Mouse (Mus musculus): Measurements from ENCODE around the gene Cdh22. TPM values are rescaled to one million over a fixed set of nuclear protein-coding genes. Genes with fewer than 3 reads are reported as not detected.

The Cdh22 gene
- polyA plus RNA-seq, 1 experiment from 2014 or later: 1.0 TPM

GRCm38 (mm10) chr2:165191483-165191882 is 43.2 kb downstream of the Cdh22 start:
- Histone ChIP-seq H3K27ac (ENCODE audit: low read length) (no peak overlapping the region), H3K4me3 (ENCODE audit: low read depth, low read length) (no peak overlapping the region), H3K4me2 (replicated peaks; ENCODE audit: low read depth, low read length) (no peak overlapping the region), H3K9me3 (ENCODE audit: low read length) (no peaks in the 10 kb centered on the region), H3K9ac (replicated peaks; ENCODE audit: low read depth) (no peak overlapping the region), H3K4me1 (ENCODE audit: insufficient read depth, low read depth, low read length) (no peaks in the 10 kb centered on the region), H3K27me3 (replicated peaks; ENCODE audit: insufficient read depth, low read length) (peaks cover 3% of the 10 kb centered on the region; the same call in 1 of the 2 replicates), H3K36me3 (ENCODE audit: insufficient read depth, low read length) (no peaks in the 10 kb centered on the region)
- DNase-seq (ENCODE audit: low spot score) (no peak), ATAC-seq (no peak)
- no peak for TF ChIP-seq CTCF (IDR thresholded peaks at IDR 0.05)
- TF ChIP-seq EP300 (IDR thresholded peaks at IDR 0.05): no peak
- 60% methylated on average over 7 of the region's 7 CpGs for WGBS

- no peak overlapping the region for H3K27ac ChIP-seq (ENCODE audit: low read length)
Observed at GRCm38 (mm10) chr2:165189546-165189945, 45.1 kb downstream of the Cdh22 start.

GRCm38 (mm10) chr2:165187648-165188380 is 46.8 kb downstream of the Cdh22 start:
- Histone ChIP-seq H3K9me3 (ENCODE audit: low read length) (no peaks in the 10 kb centered on the region), H3K4me2 (replicated peaks; ENCODE audit: low read depth, low read length) (no peak overlapping the region), H3K27ac (ENCODE audit: low read length) (no peak overlapping the region), H3K4me3 (ENCODE audit: low read depth, low read length) (no peak overlapping the region), H3K4me1 (ENCODE audit: insufficient read depth, low read depth, low read length) (no peaks in the 10 kb centered on the region), H3K36me3 (ENCODE audit: insufficient read depth, low read length) (no peaks in the 10 kb centered on the region), H3K9ac (replicated peaks; ENCODE audit: low read depth) (no peak overlapping the region), H3K27me3 (replicated peaks; ENCODE audit: insufficient read depth, low read length) (no peaks in the 10 kb centered on the region)
- ATAC-seq (no peak), DNase-seq (ENCODE audit: low spot score) (no peak)
- TF ChIP-seq CTCF (IDR thresholded peaks at IDR 0.05) (no peak), EP300 (IDR thresholded peaks at IDR 0.05) (no peak)
- 68% methylated on average over 9 of the region's 9 CpGs for WGBS

More at GRCm38 (mm10) chr2:165189546-165189945, 45.1 kb downstream of the Cdh22 start:
- TF ChIP-seq CTCF (IDR thresholded peaks at IDR 0.05) (no peak), EP300 (IDR thresholded peaks at IDR 0.05) (no peak)
- Histone ChIP-seq H3K36me3 (ENCODE audit: insufficient read depth, low read length) (no peaks in the 10 kb centered on the region), H3K9me3 (ENCODE audit: low read length) (no peaks in the 10 kb centered on the region), H3K4me2 (replicated peaks; ENCODE audit: low read depth, low read length) (no peak overlapping the region), H3K9ac (replicated peaks; ENCODE audit: low read depth) (no peak overlapping the region), H3K27me3 (replicated peaks; ENCODE audit: insufficient read depth, low read length) (no peaks in the 10 kb centered on the region), H3K4me3 (ENCODE audit: low read depth, low read length) (no peak overlapping the region), H3K4me1 (ENCODE audit: insufficient read depth, low read depth, low read length) (no peaks in the 10 kb centered on the region)
- ATAC-seq: no peak
- WGBS: 50% methylated on average over 3 of the region's 3 CpGs
- peak; percentile 11 for DNase-seq (ENCODE audit: low spot score)

- H3K4me3 ChIP-seq (ENCODE audit: low read depth, low read length): no peak overlapping the region
- no peaks in the 10 kb centered on the region for H3K4me1 ChIP-seq (ENCODE audit: insufficient read depth, low read depth, low read length)
- 18% methylated on average over 9 of the region's 9 CpGs for WGBS
- H3K27ac ChIP-seq (ENCODE audit: low read length): no peak overlapping the region
- ATAC-seq (no peak), DNase-seq (ENCODE audit: low spot score) (no peak)
- H3K4me2 ChIP-seq (replicated peaks; ENCODE audit: low read depth, low read length): no peak overlapping the region
- no peak overlapping the region for H3K9ac ChIP-seq (replicated peaks; ENCODE audit: low read depth)
- H3K9me3 ChIP-seq (ENCODE audit: low read length): no peaks in the 10 kb centered on the region
- no peaks in the 10 kb centered on the region for H3K36me3 ChIP-seq (ENCODE audit: insufficient read depth, low read length)
- TF ChIP-seq EP300 (IDR thresholded peaks at IDR 0.05) (no peak), CTCF (IDR thresholded peaks at IDR 0.05) (no peak)
- 0 out of 2 replicates have a peak, but pooled peaks cover 5% of the 10 kb centered on the region for H3K27me3 ChIP-seq (replicated peaks; ENCODE audit: insufficient read depth, low read length)
Observed at GRCm38 (mm10) chr2:165184015-165184633, 50.5 kb downstream of the Cdh22 start.

GRCm38 (mm10) chr2:165182085-165182976 is 52.3 kb downstream of the Cdh22 start:
- DNase-seq (ENCODE audit: low spot score): no peak
- H3K27ac ChIP-seq (ENCODE audit: low read length): no peak overlapping the region
- H3K4me3 ChIP-seq (ENCODE audit: low read depth, low read length): no peak overlapping the region
- no peak overlapping the region for H3K4me2 ChIP-seq (replicated peaks; ENCODE audit: low read depth, low read length)
- H3K9ac ChIP-seq (replicated peaks; ENCODE audit: low read depth): no peak overlapping the region
- 0 out of 2 replicates have a peak, but pooled peaks cover 5% of the 10 kb centered on the region for H3K27me3 ChIP-seq (replicated peaks; ENCODE audit: insufficient read depth, low read length)
- H3K36me3 ChIP-seq (ENCODE audit: insufficient read depth, low read length): no peaks in the 10 kb centered on the region
- no peak for ATAC-seq
- H3K9me3 ChIP-seq (ENCODE audit: low read length): no peaks in the 10 kb centered on the region
- no peak for TF ChIP-seq EP300 (IDR thresholded peaks at IDR 0.05)
- no peak for TF ChIP-seq CTCF (IDR thresholded peaks at IDR 0.05)
- no peaks in the 10 kb centered on the region for H3K4me1 ChIP-seq (ENCODE audit: insufficient read depth, low read depth, low read length)
- WGBS: 53% methylated on average over 11 of the region's 11 CpGs

- no peak overlapping the region for H3K4me2 ChIP-seq (replicated peaks; ENCODE audit: low read depth, low read length)
- H3K27ac ChIP-seq (ENCODE audit: low read length): no peak overlapping the region
- no peak overlapping the region for H3K4me3 ChIP-seq (ENCODE audit: low read depth, low read length)
- H3K4me1 ChIP-seq (ENCODE audit: insufficient read depth, low read depth, low read length): no peaks in the 10 kb centered on the region
- H3K9ac ChIP-seq (replicated peaks; ENCODE audit: low read depth): no peak overlapping the region
- TF ChIP-seq EP300 (IDR thresholded peaks at IDR 0.05): no peak
- TF ChIP-seq CTCF (IDR thresholded peaks at IDR 0.05): no peak
- no peak for ATAC-seq
- H3K36me3 ChIP-seq (ENCODE audit: insufficient read depth, low read length): no peaks in the 10 kb centered on the region
- no peaks in the 10 kb centered on the region for H3K9me3 ChIP-seq (ENCODE audit: low read length)
- H3K27me3 ChIP-seq (replicated peaks; ENCODE audit: insufficient read depth, low read length): 0 out of 2 replicates have a peak, but pooled peaks cover 5% of the 10 kb centered on the region
- 53% methylated on average over 10 of the region's 10 CpGs for WGBS
- no peak for DNase-seq (ENCODE audit: low spot score)
Observed at GRCm38 (mm10) chr2:165179231-165179630, 55.4 kb downstream of the Cdh22 start.
